Mouse (Mus musculus): ENCODE measurements around the gene Tbc1d13. TPM values are rescaled to one million over a fixed set of nuclear protein-coding genes. Genes with fewer than 3 reads are reported as not detected.
"Not testable (repeated sequence)": the region's sequence is repeated elsewhere in the genome, so short reads cannot be mapped to it uniquely, and the experiment has no call there.

The Tbc1d13 gene
- total RNA-seq, 2 experiments from 2014 or later, result 18.8 to 19.6 TPM

- no peak for DNase-seq
- intact Hi-C loops (cut with DNase I), result loop anchor here (2.0 kb wide), 1 partner anchor 95 kb away; no protein-coding TSS in a partner anchor
Measured at GRCm38 (mm10) chr2:30173541-30174240, 40.1 kb downstream of the Tbc1d13 start.

GRCm38 (mm10) chr2:30175897-30176296 is 42.4 kb downstream of the Tbc1d13 start:
- no peak for DNase-seq
- intact Hi-C loops (cut with DNase I), result loop anchor here (2.0 kb wide), 2 partner anchors 31 to 93 kb away; no protein-coding TSS in a partner anchor

GRCm38 (mm10) chr2:30176561-30176960 is 43.0 kb downstream of the Tbc1d13 start:
- no peak for DNase-seq
- intact Hi-C loops (cut with DNase I), result loop anchor here (2.0 kb wide), 1 partner anchor 30 kb away; no protein-coding TSS in a partner anchor

GRCm38 (mm10) chr2:30177700-30178675 is 44.4 kb downstream of the Tbc1d13 start, which contains the start of gene Spout1:
Spout1 (minus strand) TSS chr2:30178459.
- intact Hi-C loops (cut with DNase I), result loop anchor here (2.0 kb wide), 2 partner anchors 29 to 61 kb away; no protein-coding TSS in a partner anchor

GRCm38 (mm10) chr2:30178711-30179110 is 45.2 kb downstream of the Tbc1d13 start:
- DNase-seq, result not testable (repeated sequence)
- intact Hi-C loops (cut with DNase I), result loop anchor here (2.0 kb wide), 1 partner anchor 60 kb away; no protein-coding TSS in a partner anchor

More at GRCm38 (mm10) chr2:30177700-30178675, 44.4 kb downstream of the Tbc1d13 start, which contains the start of gene Spout1:
- peak; percentile 94 to 97 for DNase-seq

GRCm38 (mm10) chr2:30182424-30182823 is 48.9 kb downstream of the Tbc1d13 start:
- DNase-seq, result no peak
- intact Hi-C loops (cut with DNase I), result no loop called here

GRCm38 (mm10) chr2:30183721-30184120 is 50.2 kb downstream of the Tbc1d13 start:
- DNase-seq, result no peak
- intact Hi-C loops (cut with DNase I), result no loop called here

GRCm38 (mm10) chr2:30185276-30185675 is 51.7 kb downstream of the Tbc1d13 start:
- intact Hi-C loops (cut with DNase I), result no loop called here
- no peak for DNase-seq

GRCm38 (mm10) chr2:30185681-30186080 is 52.1 kb downstream of the Tbc1d13 start:
- intact Hi-C loops (cut with DNase I), result no loop called here
- no peak for DNase-seq

- DNase-seq, result no peak
- intact Hi-C loops (cut with DNase I), result no loop called here
Measured at GRCm38 (mm10) chr2:30191790-30192580, 58.4 kb downstream of the Tbc1d13 start.

GRCm38 (mm10) chr2:30194656-30195055 is 61.1 kb downstream of the Tbc1d13 start:
- intact Hi-C loops (cut with DNase I), result no loop called here
- no peak for DNase-seq

GRCm38 (mm10) chr2:30198021-30198420 is 64.5 kb downstream of the Tbc1d13 start:
- intact Hi-C loops (cut with DNase I), result no loop called here
- no peak for DNase-seq

GRCm38 (mm10) chr2:30199984-30200383 is 66.4 kb downstream of the Tbc1d13 start:
- no peak for DNase-seq
- intact Hi-C loops (cut with DNase I), result no loop called here

GRCm38 (mm10) chr2:30200388-30200925 is 66.9 kb downstream of the Tbc1d13 start:
- DNase-seq, result no peak

More at GRCm38 (mm10) chr2:30200388-30200925, 66.9 kb downstream of the Tbc1d13 start:
- intact Hi-C loops (cut with DNase I), result no loop called here

Other genes with a start within 250 kb of the Tbc1d13 start
- gene Odf2, start 244.5 kb upstream of the Tbc1d13 start, total RNA-seq (2021), result 10 to 100 TPM; 24.5 to 29.1 TPM
- 10 to 100 TPM; 25.1 to 25.2 TPM for gene Gle1, start 198.3 kb upstream of the Tbc1d13 start, total RNA-seq (2021)
- gene Sptan1, start 168.2 kb upstream of the Tbc1d13 start, total RNA-seq (2021), result 100 to 1,000 TPM; 255 TPM
- gene Wdr34, start 84.9 kb upstream of the Tbc1d13 start, total RNA-seq (2021), result 1 to 10 TPM; 7.2 TPM
- gene Set, start 76.4 kb upstream of the Tbc1d13 start, total RNA-seq (2021), result 10 to 100 TPM; 93.9 to 97.0 TPM
- 10 to 100 TPM; 10.3 to 12.2 TPM for gene Pkn3, start 56.1 kb upstream of the Tbc1d13 start, total RNA-seq (2021)
- gene Zdhhc12, start 40.1 kb upstream of the Tbc1d13 start, total RNA-seq (2021), result 1 to 10 TPM; 5.2 to 5.6 TPM
- 10 to 100 TPM; 25.1 to 27.7 TPM for gene Zer1, start 9.2 kb upstream of the Tbc1d13 start, total RNA-seq (2021)
- 10 to 100 TPM; 74.1 to 78.0 TPM for gene Endog, start 37.7 kb downstream of the Tbc1d13 start, total RNA-seq (2021)
- 1 to 10 TPM; 5.9 to 6.3 TPM for gene Spout1, start 44.7 kb downstream of the Tbc1d13 start, total RNA-seq (2021)
- 10 to 100 TPM; 48.4 to 49.2 TPM for gene Kyat1, start 72.1 kb downstream of the Tbc1d13 start, total RNA-seq (2021)
- 10 to 100 TPM; 90.1 to 90.5 TPM for gene Lrrc8a, start 104.0 kb downstream of the Tbc1d13 start, total RNA-seq (2021)
- 1 to 10 TPM; 4.1 to 4.6 TPM for gene Gm28035, start 106.8 kb downstream of the Tbc1d13 start, total RNA-seq (2021)
- gene Phyhd1, start 132.5 kb downstream of the Tbc1d13 start, total RNA-seq (2021), result 10 to 100 TPM; 50.1 to 66.9 TPM
- gene Gm28038, start 147.3 kb downstream of the Tbc1d13 start, total RNA-seq (2021), result 1 to 10 TPM in 1 of 2 experiments, not detected in 1; 2.2 TPM
- 10 to 100 TPM; 24.5 to 24.7 TPM for gene Dolk, start 152.6 kb downstream of the Tbc1d13 start, total RNA-seq (2021)
- 10 to 100 TPM; 20.9 to 22.1 TPM for gene Nup188, start 152.7 kb downstream of the Tbc1d13 start, total RNA-seq (2021)
- gene Sh3glb2, start 225.6 kb downstream of the Tbc1d13 start, total RNA-seq (2021), result 10 to 100 TPM; 50.6 to 56.2 TPM
- gene Miga2, start 230.5 kb downstream of the Tbc1d13 start, total RNA-seq (2021), result 10 to 100 TPM; 74.7 to 80.0 TPM

All from heart, postnatal 14 days (tissue).